Mouse (Mus musculus) bone marrow macrophage, adult 2 months (primary cell): ENCODE data around the gene Sptlc2.

Source experiments
- CTCF ChIP-seq: IDR thresholded peaks from 2 replicates; pipeline ENCODE4 v1.5.1; 2012; ENCODE audit warnings: low read depth, mild to moderate bottlenecking, low read length, moderate library complexity
- POLR2A ChIP-seq: IDR thresholded peaks from 2 replicates; pipeline ENCODE4 v1.6.1; 2012; ENCODE audit warnings: mild to moderate bottlenecking, low read depth, low read length, borderline replicate concordance

GRCm38 (mm10) chr12:87289100-87289499, 99.1 kb downstream of the Sptlc2 start:
- TF ChIP-seq CTCF (no peak), POLR2A (no peak)
